Mouse (Mus musculus) forebrain, postnatal 0 days (tissue): ENCODE results near the gene Ebf1. TPM values are rescaled to one million over a fixed set of nuclear protein-coding genes. Genes with fewer than 3 reads are reported as not detected.

Experiments
- ATAC-seq: fragments of 200-750 bp; cut with Nextera tagmentation; 2 replicates; pipeline ENCODE4 v1.8.0; 2017; ENCODE audit warnings: mild to moderate bottlenecking, moderate library complexity
- DNase-seq: peaks from one replicate; pipeline ENCODE4 v3.0.0-alpha.2; 2015
- H3K27ac ChIP-seq: fragments of 300-500 bp; sonication (generic); 2 replicates; pipeline ENCODE4 v1.5.1; 2014; ENCODE audit warnings: low read depth, mild to moderate bottlenecking, antibody characterized with exemption, low read length, moderate library complexity, mixed read lengths
- H3K27me3 ChIP-seq: fragments of 300-500 bp; sonication (generic); 2 replicates; pipeline ENCODE4 v1.6.1; 2014; ENCODE audit warnings: mild to moderate bottlenecking, low read length, mixed read lengths; ENCODE audit not compliant: insufficient read depth
- H3K36me3 ChIP-seq: fragments of 300-500 bp; sonication (generic); 2 replicates; pipeline ENCODE4 v1.6.1; 2014; ENCODE audit warnings: mild to moderate bottlenecking, moderate library complexity; ENCODE audit not compliant: insufficient read depth
- H3K4me1 ChIP-seq: fragments of 300-500 bp; sonication (generic); 2 replicates; pipeline ENCODE4 v1.6.1; 2014; ENCODE audit warnings: antibody characterized with exemption; ENCODE audit not compliant: insufficient read depth
- H3K4me2 ChIP-seq: fragments of 300-500 bp; sonication (generic); 2 replicates; pipeline ENCODE4 v1.6.1; 2014; ENCODE audit warnings: low read depth, mild to moderate bottlenecking, moderate library complexity
- H3K4me3 ChIP-seq: fragments of 300-500 bp; sonication (generic); 2 replicates; pipeline ENCODE4 v1.5.1; 2014; ENCODE audit warnings: low read depth, low read length, mixed read lengths
- H3K9ac ChIP-seq: fragments of 300-500 bp; sonication (generic); 2 replicates; pipeline ENCODE4 v1.6.1; 2014; ENCODE audit warnings: mild to moderate bottlenecking
- H3K9me3 ChIP-seq: fragments of 300-500 bp; sonication (generic); 2 replicates; pipeline ENCODE4 v1.6.1; 2016; ENCODE audit warnings: low read length
- CTCF ChIP-seq: sonication (generic); IDR thresholded peaks from 2 replicates; pipeline ENCODE4 v1.5.1; 2016; ENCODE audit warnings: antibody characterized with exemption, control low read depth, low read depth
- WGBS: fragments of 180-500 bp; shearing (Covaris S2); extraction: QIAGEN DNeasy Blood & Tissue Kit; methylation state at CpG from one replicate; pipeline ENCODE4 v1.1.7; 2014; 5-methylcytosine and 5-hydroxymethylcytosine counted together
- polyA plus RNA-seq: library from polyadenylated mRNA; unstranded; fragments of >200 nt; fragmentation: Nextera tagmentation; extraction: Ambion mirVana; gene quantifications from 2 replicates; pipeline ENCODE4 v1.2.1, GENCODE M21; 2015
- total RNA-seq: library from RNA; depleted of rRNA; stranded (reverse); fragments of >200 nt; gene quantifications from 2 replicates; pipeline ENCODE4 v1.2.3, GENCODE M21; 2014

The Ebf1 gene
- total and polyA plus RNA-seq, 2 experiments from 2014 or later = 12.9 to 20.6 TPM

GRCm38 (mm10) chr11:45008078-45008477 is 391.0 kb downstream of the Ebf1 start:
- H3K4me3 ChIP-seq = no peak overlapping the region
- H3K27ac ChIP-seq = no peak overlapping the region
- no peak overlapping the region for H3K9ac ChIP-seq
- peak; percentile 98 for TF ChIP-seq CTCF
- peak overlapping the region; percentile 31 for H3K4me2 ChIP-seq
- no peaks in the 10 kb centered on the region for H3K9me3 ChIP-seq
- peak; percentile 87 for DNase-seq
- H3K36me3 ChIP-seq = no peaks in the 10 kb centered on the region
- no peaks in the 10 kb centered on the region for H3K4me1 ChIP-seq
- peaks cover 18% of the 10 kb centered on the region; the same call in 1 of the 2 replicates for H3K27me3 ChIP-seq
- 0 out of 2 replicates have a peak, but pooled peaks have one; percentile 18 for ATAC-seq
- 2% methylated on average over 7 of the region's 7 CpGs for WGBS

- TF ChIP-seq CTCF = no peak
- no peak for DNase-seq
- Histone ChIP-seq H3K9me3 (no peaks in the 10 kb centered on the region), H3K4me1 (no peaks in the 10 kb centered on the region), H3K36me3 (no peaks in the 10 kb centered on the region), H3K9ac (no peak overlapping the region), H3K4me2 (no peak overlapping the region), H3K27me3 (peaks cover 15% of the 10 kb centered on the region; the same call in 1 of the 2 replicates), H3K4me3 (no peak overlapping the region), H3K27ac (no peak overlapping the region)
- WGBS = 92% methylated on average over 5 of the region's 5 CpGs
- no peak for ATAC-seq
Measured at GRCm38 (mm10) chr11:45008760-45009159, 391.6 kb downstream of the Ebf1 start.

GRCm38 (mm10) chr11:45012081-45012480 is 395.0 kb downstream of the Ebf1 start:
- DNase-seq = no peak
- H3K4me2 ChIP-seq = no peak overlapping the region
- 0 out of 2 replicates have a peak, but pooled peaks cover 9% of the 10 kb centered on the region for H3K27me3 ChIP-seq
- TF ChIP-seq CTCF = no peak
- no peak overlapping the region for H3K4me3 ChIP-seq
- no peak for ATAC-seq
- H3K9ac ChIP-seq = no peak overlapping the region
- WGBS = 89% methylated on average over 1 of the region's 1 CpGs
- H3K27ac ChIP-seq = no peak overlapping the region
- no peaks in the 10 kb centered on the region for H3K9me3 ChIP-seq
- no peaks in the 10 kb centered on the region for H3K36me3 ChIP-seq
- no peaks in the 10 kb centered on the region for H3K4me1 ChIP-seq

DNA sequence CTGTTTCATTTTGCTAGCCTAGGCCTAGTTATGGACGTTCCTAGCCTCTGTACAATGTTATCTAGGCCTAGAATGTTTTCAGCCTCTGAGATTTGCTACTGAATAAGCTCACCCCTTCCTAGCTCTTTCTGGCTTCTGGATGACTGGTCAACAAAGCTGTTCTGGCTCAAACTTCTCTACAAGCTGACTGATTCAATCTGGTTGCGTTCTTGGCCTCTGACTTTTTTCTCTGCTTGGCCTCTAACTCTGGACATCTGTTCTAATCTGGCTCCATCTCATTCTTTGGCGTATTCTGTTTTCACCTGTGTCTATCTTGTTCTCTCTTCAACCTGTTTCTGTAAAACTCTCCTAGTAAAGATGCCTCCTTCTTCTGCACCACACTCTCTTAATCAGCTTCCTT is 400.4 kb downstream of the Ebf1 start:
- 64% methylated on average over 3 of the region's 3 CpGs for WGBS
- DNase-seq = no peak
- H3K27me3 ChIP-seq = no peaks in the 10 kb centered on the region
- H3K4me3 ChIP-seq = no peak overlapping the region
- H3K36me3 ChIP-seq = no peaks in the 10 kb centered on the region
- H3K9me3 ChIP-seq = no peaks in the 10 kb centered on the region
- TF ChIP-seq CTCF = no peak
- no peak overlapping the region for H3K4me2 ChIP-seq
- no peaks in the 10 kb centered on the region for H3K4me1 ChIP-seq
- H3K27ac ChIP-seq = no peak overlapping the region
- no peak overlapping the region for H3K9ac ChIP-seq
- no peak for ATAC-seq

DNA sequence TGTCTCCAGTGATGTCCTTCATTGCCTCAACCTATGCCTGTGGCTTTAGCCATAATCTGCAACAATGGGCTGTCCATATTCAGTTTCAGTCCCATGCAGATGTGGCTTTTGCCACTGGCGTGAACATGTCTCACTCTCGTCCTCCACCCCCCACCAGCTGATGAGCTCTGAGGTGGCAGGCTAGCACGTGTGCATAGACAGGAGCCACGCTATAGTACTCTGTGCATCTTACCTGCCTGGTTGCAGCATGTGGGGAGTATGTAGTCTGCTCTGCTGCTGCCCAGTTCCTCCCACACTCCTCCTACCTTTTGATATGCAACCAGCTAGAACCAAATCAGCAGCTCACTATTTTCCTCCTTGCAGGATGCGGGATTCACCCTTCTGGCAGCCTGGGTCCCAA is 408.9 kb downstream of the Ebf1 start:
- peaks cover 9% of the 10 kb centered on the region; the same call in 1 of the 2 replicates for H3K4me1 ChIP-seq
- no peak overlapping the region for H3K4me2 ChIP-seq
- DNase-seq (no peak), ATAC-seq (no peak)
- no peak overlapping the region for H3K27ac ChIP-seq
- no peaks in the 10 kb centered on the region for H3K36me3 ChIP-seq
- H3K9me3 ChIP-seq = no peaks in the 10 kb centered on the region
- H3K27me3 ChIP-seq = no peaks in the 10 kb centered on the region
- 85% methylated on average over 5 of the region's 5 CpGs for WGBS
- no peak overlapping the region for H3K9ac ChIP-seq
- no peak overlapping the region for H3K4me3 ChIP-seq
- TF ChIP-seq CTCF = no peak

GRCm38 (mm10) chr11:45026674-45027073 is 409.6 kb downstream of the Ebf1 start:
- Histone ChIP-seq H3K27me3 (no peaks in the 10 kb centered on the region), H3K36me3 (no peaks in the 10 kb centered on the region), H3K27ac (no peak overlapping the region), H3K4me2 (0 out of 2 replicates have a peak overlapping the region, but pooled peaks have one; percentile 10), H3K4me3 (no peak overlapping the region), H3K9ac (no peak overlapping the region), H3K4me1 (peaks cover 9% of the 10 kb centered on the region; the same call in 1 of the 2 replicates), H3K9me3 (no peaks in the 10 kb centered on the region)
- DNase-seq = no peak
- 8% methylated on average over 11 of the region's 11 CpGs for WGBS
- ATAC-seq = no peak
- no peak for TF ChIP-seq CTCF

- no peak overlapping the region for H3K4me3 ChIP-seq
- no peak overlapping the region for H3K9ac ChIP-seq
- ATAC-seq (no peak), DNase-seq (no peak)
- H3K4me1 ChIP-seq = peaks cover 9% of the 10 kb centered on the region; the same call in 1 of the 2 replicates
- WGBS = 43% methylated on average over 7 of the region's 7 CpGs
- no peak overlapping the region for H3K27ac ChIP-seq
- no peaks in the 10 kb centered on the region for H3K27me3 ChIP-seq
- 0 out of 2 replicates have a peak overlapping the region, but pooled peaks have one; percentile 10 for H3K4me2 ChIP-seq
- no peak for TF ChIP-seq CTCF
- no peaks in the 10 kb centered on the region for H3K36me3 ChIP-seq
- H3K9me3 ChIP-seq = no peaks in the 10 kb centered on the region
Measured at GRCm38 (mm10) chr11:45027076-45027475, 410.0 kb downstream of the Ebf1 start.
